Mouse (Mus musculus) hindbrain, embryonic 16.5 days (tissue): Measurements from ENCODE around the gene Flt3. TPM values are rescaled to one million over a fixed set of nuclear protein-coding genes. Genes with fewer than 3 reads are reported as not detected.

Experiments
- ATAC-seq: fragments of 200-750 bp; cut with Nextera tagmentation; 2 replicates; pipeline ENCODE4 v1.8.0; 2017; ENCODE audit warnings: moderate TSS enrichment, moderate library complexity
- H3K27ac ChIP-seq: fragments of 300-500 bp; sonication (generic); 2 replicates; pipeline ENCODE4 v1.5.1; 2014; ENCODE audit warnings: low read depth, mild to moderate bottlenecking, control low read depth, low read length, moderate library complexity
- H3K27me3 ChIP-seq: fragments of 300-500 bp; sonication (generic); replicated peaks from 2 replicates; pipeline ENCODE4 v1.6.1; 2014; ENCODE audit warnings: low read length; ENCODE audit not compliant: control insufficient read depth, insufficient read depth
- H3K36me3 ChIP-seq: fragments of 300-500 bp; sonication (generic); 2 replicates; pipeline ENCODE4 v1.6.1; 2014; ENCODE audit warnings: mild to moderate bottlenecking, low read length, moderate library complexity, mixed read lengths; ENCODE audit not compliant: control insufficient read depth, insufficient read depth
- H3K4me1 ChIP-seq: fragments of 300-500 bp; sonication (generic); 2 replicates; pipeline ENCODE4 v1.6.1; 2014; ENCODE audit warnings: low read depth, low read length; ENCODE audit not compliant: control insufficient read depth, insufficient read depth
- H3K4me2 ChIP-seq: fragments of 300-500 bp; sonication (generic); 2 replicates; pipeline ENCODE4 v1.6.1; 2014; ENCODE audit warnings: mild to moderate bottlenecking, low read length, control low read depth, moderate library complexity
- H3K4me3 ChIP-seq: fragments of 300-500 bp; sonication (generic); 2 replicates; pipeline ENCODE4 v1.5.1; 2014; ENCODE audit warnings: mild to moderate bottlenecking, low read length, control low read depth, moderate library complexity
- H3K9ac ChIP-seq: fragments of 300-500 bp; sonication (generic); 2 replicates; pipeline ENCODE4 v1.6.1; 2014; ENCODE audit warnings: low read depth, mild to moderate bottlenecking, control low read depth, low read length, moderate library complexity
- H3K9me3 ChIP-seq: fragments of 300-500 bp; sonication (generic); 2 replicates; pipeline ENCODE4 v1.6.1; 2014; ENCODE audit warnings: mild to moderate bottlenecking, low read length, moderate library complexity; ENCODE audit not compliant: control insufficient read depth
- WGBS: fragments of 180-500 bp; shearing (Covaris S2); extraction: QIAGEN DNeasy Blood & Tissue Kit; methylation state at CpG from one replicate; pipeline ENCODE4 v1.1.7; 2014; 5-methylcytosine and 5-hydroxymethylcytosine counted together
- microRNA-seq: library from miRNA; unstranded; fragments of <30 nt; microRNA quantifications from one replicate; pipeline ENCODE4, GENCODE M21; 2017
- polyA plus RNA-seq: library from polyadenylated mRNA; unstranded; fragments of >200 nt; fragmentation: Nextera tagmentation; extraction: Ambion mirVana; gene quantifications from 2 replicates; pipeline ENCODE4 v1.2.1, GENCODE M21; 2015

Flt3 gene
- polyA plus RNA-seq, 1 experiment from 2014 or later, result 2.3 TPM

- ATAC-seq, result no peak
- 13% methylated on average over 20 of the region's 20 CpGs for WGBS
Observed at GRCm38 (mm10) chr5:147294121-147294520, 106.2 kb downstream of the Flt3 start.

GRCm38 (mm10) chr5:147293127-147293910, 107.0 kb downstream of the Flt3 start:
- Histone ChIP-seq H3K27ac (no peak overlapping the region), H3K36me3 (no peaks in the 10 kb centered on the region), H3K4me1 (no peaks in the 10 kb centered on the region), H3K9ac (no peak overlapping the region), H3K27me3 (peaks cover 59% of the 10 kb centered on the region), H3K4me2 (no peak overlapping the region), H3K4me3 (no peak overlapping the region), H3K9me3 (no peaks in the 10 kb centered on the region; the same call in 1 of the 2 replicates)
- peak; percentile 63; the same call in 1 of the 2 replicates for ATAC-seq
- 9% methylated on average over 17 of the region's 18 CpGs for WGBS

More at GRCm38 (mm10) chr5:147294121-147294520, 106.2 kb downstream of the Flt3 start:
- H3K4me2 ChIP-seq, result no peak overlapping the region
- no peak overlapping the region for H3K4me3 ChIP-seq
- no peaks in the 10 kb centered on the region for H3K4me1 ChIP-seq
- H3K27me3 ChIP-seq, result peaks cover 64% of the 10 kb centered on the region
- no peaks in the 10 kb centered on the region for H3K36me3 ChIP-seq
- H3K27ac ChIP-seq, result no peak overlapping the region
- H3K9me3 ChIP-seq, result no peaks in the 10 kb centered on the region; the same call in 1 of the 2 replicates
- no peak overlapping the region for H3K9ac ChIP-seq

GRCm38 (mm10) chr5:147292506-147293120, 107.7 kb downstream of the Flt3 start:
- no peaks in the 10 kb centered on the region for H3K36me3 ChIP-seq
- 47% methylated on average over 13 of the region's 13 CpGs for WGBS
- H3K4me3 ChIP-seq, result no peak overlapping the region
- H3K9ac ChIP-seq, result no peak overlapping the region
- no peaks in the 10 kb centered on the region; the same call in 1 of the 2 replicates for H3K9me3 ChIP-seq
- H3K27me3 ChIP-seq, result peaks cover 52% of the 10 kb centered on the region
- no peak overlapping the region for H3K27ac ChIP-seq
- no peak overlapping the region for H3K4me2 ChIP-seq
- ATAC-seq, result no peak
- H3K4me1 ChIP-seq, result no peaks in the 10 kb centered on the region

GRCm38 (mm10) chr5:147291764-147292505, 108.4 kb downstream of the Flt3 start:
- Histone ChIP-seq H3K9ac (no peak overlapping the region), H3K36me3 (no peaks in the 10 kb centered on the region), H3K4me3 (no peak overlapping the region), H3K9me3 (no peaks in the 10 kb centered on the region; the same call in 1 of the 2 replicates), H3K4me1 (no peaks in the 10 kb centered on the region), H3K4me2 (no peak overlapping the region), H3K27me3 (peaks cover 46% of the 10 kb centered on the region), H3K27ac (no peak overlapping the region)
- ATAC-seq, result no peak
- WGBS, result 38% methylated on average over 16 of the region's 16 CpGs

GRCm38 (mm10) chr5:147284365-147284764, 115.9 kb downstream of the Flt3 start:
- H3K4me1 ChIP-seq, result no peaks in the 10 kb centered on the region
- no peak overlapping the region for H3K27ac ChIP-seq
- H3K4me3 ChIP-seq, result no peak overlapping the region
- H3K9ac ChIP-seq, result no peak overlapping the region
- no peaks in the 10 kb centered on the region for H3K36me3 ChIP-seq
- no peak for ATAC-seq
- H3K4me2 ChIP-seq, result no peak overlapping the region
- 76% methylated on average over 4 of the region's 4 CpGs for WGBS
- no peaks in the 10 kb centered on the region for H3K9me3 ChIP-seq
- H3K27me3 ChIP-seq, result peaks cover 30% of the 10 kb centered on the region

Small RNA genes within 50 kb of the gene (microRNA-seq; reads per million reads assigned to microRNA genes)
- gene Mir7k, result not detected

Other genes starting within 250 kb of the Flt3 start
- gene Gsx1, start 211.8 kb downstream of the Flt3 start, polyA plus RNA-seq, result 3.2 and 3.5 TPM in 2 replicates
- gene Pdx1, start 130.5 kb downstream of the Flt3 start, polyA plus RNA-seq, result not detected in 2 replicates
- gene Cdx2, start 93.2 kb downstream of the Flt3 start, polyA plus RNA-seq, result not detected in 2 replicates
- not detected in 2 replicates for gene Urad, start 78.0 kb downstream of the Flt3 start, polyA plus RNA-seq
- 36.4 and 52.7 TPM in 2 replicates for gene Pan3, start 29.7 kb upstream of the Flt3 start, polyA plus RNA-seq